Mouse (Mus musculus) heart, adult 2 months (tissue): ENCODE results near the gene Prom2. TPM values are rescaled to one million over a fixed set of nuclear protein-coding genes. Genes with fewer than 3 reads are reported as not detected.

Experiments used
- DNase-seq, 2 experiments: peaks; one replicate each; pipeline ENCODE4 v3.0.0; 2021
- H3K27ac ChIP-seq: fragments of 200-600 bp; 2 replicates; pipeline ENCODE4 v1.8.1; 2022
- H3K27me3 ChIP-seq: fragments of 200-500 bp; 2 replicates; pipeline ENCODE4 v1.6.1; 2012; ENCODE audit warnings: mild to moderate bottlenecking, low read length, inconsistent platforms, mixed read lengths; ENCODE audit not compliant: control insufficient read depth, insufficient read depth
- H3K36me3 ChIP-seq: fragments of 200-500 bp; 2 replicates; pipeline ENCODE4 v1.6.1; 2012; ENCODE audit warnings: low read length, inconsistent platforms; ENCODE audit not compliant: control insufficient read depth, insufficient read depth
- H3K4me1 ChIP-seq: fragments of 200-500 bp; 2 replicates; pipeline ENCODE4 v1.6.1; 2011; ENCODE audit warnings: low read length; ENCODE audit not compliant: control insufficient read depth, insufficient read depth
- H3K4me3 ChIP-seq: fragments of 200-600 bp; 2 replicates; pipeline ENCODE4 v1.8.1; 2022
- H3K79me2 ChIP-seq: fragments of 200-500 bp; replicated peaks from 2 replicates; pipeline ENCODE4 v1.6.1; 2012; ENCODE audit warnings: mild to moderate bottlenecking, inconsistent platforms, low read length, moderate library complexity, mixed read lengths; ENCODE audit not compliant: control insufficient read depth, insufficient read depth
- H3K9ac ChIP-seq: fragments of 200-500 bp; 2 replicates; pipeline ENCODE4 v1.6.1; 2012; ENCODE audit warnings: low read depth, mild to moderate bottlenecking, control low read depth, inconsistent platforms, low read length, mixed read lengths
- CTCF ChIP-seq: fragments of 200-600 bp; IDR thresholded peaks from 2 replicates; pipeline ENCODE4 v1.8.1; 2022; ENCODE audit warnings: antibody characterized with exemption, mild to moderate bottlenecking, moderate library complexity
- EP300 ChIP-seq: fragments of 200-500 bp; IDR thresholded peaks from 2 replicates; pipeline ENCODE4 v1.6.1; 2011; ENCODE audit warnings: low read depth, low read length, control low read depth; ENCODE audit not compliant: insufficient read depth
- POLR2A ChIP-seq: fragments of 200-500 bp; IDR thresholded peaks from 2 replicates; pipeline ENCODE4 v1.6.1; 2011; ENCODE audit warnings: mild to moderate bottlenecking, low read depth, low read length, control low read depth; ENCODE audit not compliant: insufficient read depth
- WGBS: fragments of 180-500 bp; shearing (Covaris S2); methylation state at CpG from one replicate; pipeline ENCODE4 v1.1.7; 2018; 5-methylcytosine and 5-hydroxymethylcytosine counted together
- intact Hi-C: fragments of 180-260 bp; cut with DNase I; formaldehyde crosslinking; loops from one replicate; pipeline ENCODE4 v1.15.1; 2025
- polyA plus RNA-seq: library from polyadenylated mRNA; depleted of rRNA; stranded (reverse); fragments of >200 nt; gene quantifications from 2 replicates; pipeline ENCODE4 v1.2.3, GENCODE M21; 2012
- total RNA-seq, 2 experiments: library from RNA; stranded (reverse); gene quantifications; 2 replicates each; pipeline ENCODE4 v1.2.3; 2021

Gene Prom2
- total and polyA plus RNA-seq, 3 experiments: 0.14 TPM; not detected in 2

- H3K9ac ChIP-seq: no peak overlapping the region
- intact Hi-C loops: no loop called here
- no peak overlapping the region for H3K27ac ChIP-seq
- H3K27me3 ChIP-seq: no peaks in the 10 kb centered on the region
- no peak for TF ChIP-seq CTCF
- TF ChIP-seq POLR2A: no peak
- no peak for TF ChIP-seq EP300
- H3K4me3 ChIP-seq: no peak overlapping the region
- no peak for DNase-seq
- H3K36me3 ChIP-seq: no peaks in the 10 kb centered on the region
- peaks cover 3% of the 10 kb centered on the region; the same call in 1 of the 2 replicates for H3K4me1 ChIP-seq
- no peaks in the 10 kb centered on the region for H3K79me2 ChIP-seq
These were observed 21.1 kb downstream of the Prom2 start for GRCm38 (mm10) chr2:127520123-127520522.

GRCm38 (mm10) chr2:127519308-127519707 lies 22.0 kb downstream of the Prom2 start:
- no peak overlapping the region for H3K27ac ChIP-seq
- H3K79me2 ChIP-seq: no peaks in the 10 kb centered on the region
- no peak for DNase-seq
- H3K27me3 ChIP-seq: no peaks in the 10 kb centered on the region
- H3K4me3 ChIP-seq: no peak overlapping the region
- 85% methylated on average over 5 of the region's 5 CpGs for WGBS
- intact Hi-C loops: no loop called here
- no peaks in the 10 kb centered on the region for H3K36me3 ChIP-seq
- TF ChIP-seq POLR2A: no peak
- no peak for TF ChIP-seq CTCF
- no peak for TF ChIP-seq EP300
- H3K4me1 ChIP-seq: peaks cover 3% of the 10 kb centered on the region; the same call in 1 of the 2 replicates
- H3K9ac ChIP-seq: no peak overlapping the region

- peaks cover 3% of the 10 kb centered on the region; the same call in 1 of the 2 replicates for H3K4me1 ChIP-seq
- no peak for DNase-seq
- H3K9ac ChIP-seq: no peak overlapping the region
- H3K27me3 ChIP-seq: no peaks in the 10 kb centered on the region
- TF ChIP-seq EP300: no peak
- TF ChIP-seq CTCF: no peak
- no peak for TF ChIP-seq POLR2A
- no peak overlapping the region for H3K4me3 ChIP-seq
- no peaks in the 10 kb centered on the region for H3K36me3 ChIP-seq
- no peak overlapping the region for H3K27ac ChIP-seq
- intact Hi-C loops: no loop called here
- no peaks in the 10 kb centered on the region for H3K79me2 ChIP-seq
- 68% methylated on average over 3 of the region's 3 CpGs for WGBS
These were observed 22.4 kb downstream of the Prom2 start for GRCm38 (mm10) chr2:127518831-127519230.

GRCm38 (mm10) chr2:127518273-127518672 lies 23.0 kb downstream of the Prom2 start:
- Histone ChIP-seq H3K79me2 (no peaks in the 10 kb centered on the region), H3K9ac (no peak overlapping the region), H3K4me1 (peaks cover 3% of the 10 kb centered on the region; the same call in 1 of the 2 replicates), H3K27ac (no peak overlapping the region), H3K36me3 (no peaks in the 10 kb centered on the region), H3K27me3 (no peaks in the 10 kb centered on the region), H3K4me3 (no peak overlapping the region)
- no peak for DNase-seq
- WGBS: 23% methylated on average over 3 of the region's 3 CpGs
- intact Hi-C loops: no loop called here
- TF ChIP-seq EP300: no peak
- no peak for TF ChIP-seq POLR2A
- TF ChIP-seq CTCF: no peak

GRCm38 (mm10) chr2:127517081-127517480 lies 24.2 kb downstream of the Prom2 start:
- 75% methylated on average over 8 of the region's 8 CpGs for WGBS
- intact Hi-C loops: no loop called here
- Histone ChIP-seq H3K27ac (no peak overlapping the region), H3K9ac (no peak overlapping the region), H3K4me3 (no peak overlapping the region), H3K4me1 (peaks cover 3% of the 10 kb centered on the region; the same call in 1 of the 2 replicates), H3K79me2 (no peaks in the 10 kb centered on the region), H3K27me3 (no peaks in the 10 kb centered on the region), H3K36me3 (no peaks in the 10 kb centered on the region)
- TF ChIP-seq EP300 (no peak), CTCF (no peak), POLR2A (no peak)
- no peak for DNase-seq

- Histone ChIP-seq H3K4me1 (no peaks in the 10 kb centered on the region), H3K27me3 (no peaks in the 10 kb centered on the region), H3K27ac (no peak overlapping the region), H3K79me2 (no peaks in the 10 kb centered on the region), H3K36me3 (no peaks in the 10 kb centered on the region), H3K4me3 (no peak overlapping the region), H3K9ac (no peak overlapping the region)
- TF ChIP-seq EP300 (no peak), CTCF (no peak), POLR2A (no peak)
- intact Hi-C loops: no loop called here
- no peak for DNase-seq
- 79% methylated on average over 9 of the region's 9 CpGs for whole genome bisulfite sequencing
These were observed 26.7 kb downstream of the Prom2 start for GRCm38 (mm10) chr2:127514380-127515124.
